Mouse (Mus musculus) ovary, postnatal 14 days (tissue): Measurements from ENCODE around the gene Igfbp6.

Source experiments
- DNase-seq: peaks from one replicate; pipeline ENCODE4 v3.0.0; 2022; ENCODE audit warnings: low spot score

Gene Igfbp6

GRCm38 (mm10) chr15:102108651-102109525 is 35.3 kb upstream of the Igfbp6 start:
- peak; percentile 81 for DNase-seq

DNA sequence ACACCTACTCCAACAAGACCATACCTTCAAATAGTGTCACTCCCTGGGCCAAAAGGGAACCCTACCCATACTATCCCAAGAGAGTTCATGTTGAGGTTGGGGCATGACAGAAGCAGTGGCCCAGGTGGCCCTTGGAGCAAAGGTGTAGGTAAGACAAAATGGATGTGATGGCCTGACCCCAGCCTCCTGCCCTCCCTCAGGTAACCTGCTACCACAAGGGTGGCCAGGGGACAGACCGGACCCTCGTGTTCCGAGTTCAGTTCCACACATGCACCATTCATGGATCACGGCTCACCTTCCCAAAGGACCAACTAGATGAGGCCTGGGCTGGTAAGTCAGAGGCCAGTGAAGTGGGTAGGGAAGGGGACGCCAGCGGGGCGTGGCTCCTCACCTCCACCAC is 33.9 kb upstream of the Igfbp6 start:
- DNase-seq = no peak

DNA sequence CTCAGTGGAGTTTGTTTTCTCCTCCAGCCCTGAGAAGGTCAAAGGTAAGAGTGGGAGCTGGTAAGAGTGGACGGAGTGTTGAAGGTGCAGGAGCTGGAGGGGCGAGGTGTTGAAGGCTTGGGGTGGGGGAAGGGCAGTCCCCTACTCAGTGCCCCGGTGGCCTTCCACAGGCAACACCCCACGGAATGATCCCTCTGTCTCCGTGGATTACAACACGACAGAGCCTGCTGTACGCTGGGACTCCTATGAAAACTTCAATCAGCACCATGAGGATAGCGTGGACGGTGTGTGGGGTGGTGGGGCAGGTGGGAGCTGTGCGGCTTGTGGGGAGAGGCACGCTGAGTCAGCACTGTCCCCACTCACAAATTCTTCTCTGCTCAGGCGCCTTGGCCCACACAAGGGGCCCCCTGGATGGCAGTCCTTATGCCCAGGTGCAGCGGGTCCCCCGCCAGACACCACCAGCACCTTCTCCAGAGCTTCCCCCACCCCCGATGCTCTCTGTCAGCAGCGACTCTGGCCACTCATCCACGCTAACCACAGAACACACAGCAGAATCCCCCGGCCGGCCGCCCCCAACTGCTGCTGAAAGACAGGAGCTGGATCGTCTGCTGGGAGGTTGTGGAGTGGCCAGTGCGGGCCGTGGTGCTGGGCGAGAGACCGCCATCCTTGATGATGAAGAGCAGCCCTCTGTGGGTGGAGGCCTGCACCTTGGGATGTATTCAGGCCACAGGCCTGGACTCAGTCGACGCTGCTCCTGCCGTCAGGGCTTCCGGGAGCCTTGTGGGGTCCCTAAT is 33.3 kb upstream of the Igfbp6 start:
- no peak for DNase-seq

DNA sequence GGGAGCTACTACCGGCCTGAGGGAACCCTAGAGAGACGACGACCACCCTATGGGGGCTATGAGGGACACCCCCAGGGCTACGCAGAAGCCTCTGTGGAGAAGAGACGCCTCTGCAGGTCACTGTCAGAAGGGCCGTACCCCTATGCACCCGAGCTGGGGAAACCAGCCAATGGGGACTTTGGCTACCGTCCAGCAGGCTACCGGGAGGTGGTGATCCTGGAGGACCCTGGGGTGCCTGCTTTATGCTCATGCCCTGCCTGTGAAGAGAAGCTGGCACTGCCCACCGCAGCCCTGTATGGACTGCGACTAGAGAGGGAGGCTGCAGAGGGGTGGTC is 32.7 kb upstream of the Igfbp6 start:
- no peak for DNase-seq

- DNase-seq = no peak
These were observed 32.0 kb upstream of the Igfbp6 start for GRCm38 (mm10) chr15:102112181-102112580.

- DNase-seq = no peak
These were observed 31.3 kb upstream of the Igfbp6 start for GRCm38 (mm10) chr15:102112827-102113226.

DNA sequence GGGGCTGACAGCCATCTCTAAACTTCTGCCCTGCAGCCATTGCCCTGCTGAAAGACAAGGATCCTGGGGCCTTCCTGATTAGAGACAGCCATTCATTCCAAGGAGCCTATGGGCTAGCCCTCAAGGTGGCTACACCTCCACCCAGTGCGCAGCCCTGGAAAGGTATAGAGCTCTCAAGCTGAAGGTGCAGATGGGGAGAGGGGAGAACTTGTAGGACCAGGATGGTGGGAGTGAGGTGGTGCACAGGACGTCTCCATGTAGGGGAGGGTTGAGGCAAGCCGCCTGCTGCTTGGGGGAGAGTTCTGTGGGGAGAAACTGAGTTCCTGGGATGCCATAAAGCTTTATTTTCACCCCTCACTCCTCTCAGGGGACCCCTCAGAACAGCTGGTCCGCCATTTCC is 30.5 kb upstream of the Igfbp6 start:
- no peak for DNase-seq

DNA sequence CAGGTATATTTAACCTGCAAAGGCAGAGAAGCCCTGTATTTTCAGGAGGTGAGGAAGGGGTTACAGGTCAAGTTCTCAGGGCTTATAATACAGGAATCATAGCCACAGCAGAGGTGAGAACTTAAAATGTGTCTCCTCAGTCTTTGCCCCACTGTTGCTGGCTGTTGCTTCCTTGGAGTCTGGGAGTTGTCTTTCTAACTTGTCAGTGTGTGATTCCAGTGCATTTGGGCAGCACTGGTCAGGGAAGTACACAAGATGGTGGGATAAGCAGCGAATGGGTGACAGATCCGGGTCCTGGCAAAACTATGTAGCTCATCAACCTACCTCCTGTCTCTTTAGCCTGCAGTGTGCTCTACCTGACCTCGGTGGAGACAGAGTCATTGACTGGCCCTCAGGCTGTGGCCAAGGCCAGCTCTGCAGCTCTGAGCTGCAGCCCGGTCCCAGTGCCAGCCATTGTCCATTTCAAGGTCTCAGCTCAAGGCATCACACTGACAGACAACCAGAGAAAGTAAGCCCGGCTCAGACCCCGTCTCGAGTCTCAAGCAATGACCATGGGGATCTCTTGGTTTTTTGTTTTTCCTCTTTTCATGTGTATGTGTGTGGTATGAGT is 29.4 kb upstream of the Igfbp6 start:
- no peak for DNase-seq

GRCm38 (mm10) chr15:102115731-102116231 is 28.4 kb upstream of the Igfbp6 start:
- DNase-seq = no peak

GRCm38 (mm10) chr15:102116753-102117415 is 27.3 kb upstream of the Igfbp6 start:
- DNase-seq = no peak

GRCm38 (mm10) chr15:102117461-102118443 is 26.4 kb upstream of the Igfbp6 start:
- no peak for DNase-seq

DNA sequence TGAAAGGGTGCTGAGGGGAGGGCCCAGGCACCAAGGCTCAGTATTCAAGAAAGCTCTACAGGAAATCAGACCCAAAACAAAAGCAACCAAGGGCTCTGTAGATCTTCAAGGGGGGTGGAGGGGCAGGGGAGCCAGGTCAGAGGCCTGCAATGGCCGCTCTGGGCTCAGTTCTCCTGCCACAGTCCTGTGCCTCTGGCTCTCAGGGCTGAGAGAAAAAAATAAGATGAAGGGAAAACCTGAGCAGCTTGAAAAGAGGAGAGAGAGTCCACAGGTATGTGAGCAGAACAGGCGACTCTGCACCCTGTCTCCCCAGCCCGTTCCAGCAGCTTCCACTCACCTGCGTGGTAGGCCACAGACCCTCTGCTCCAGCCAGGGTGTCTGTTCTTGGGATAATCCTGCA is 25.6 kb upstream of the Igfbp6 start:
- no peak for DNase-seq

- DNase-seq = no peak
These were observed 24.9 kb upstream of the Igfbp6 start for GRCm38 (mm10) chr15:102119121-102119830.

DNA sequence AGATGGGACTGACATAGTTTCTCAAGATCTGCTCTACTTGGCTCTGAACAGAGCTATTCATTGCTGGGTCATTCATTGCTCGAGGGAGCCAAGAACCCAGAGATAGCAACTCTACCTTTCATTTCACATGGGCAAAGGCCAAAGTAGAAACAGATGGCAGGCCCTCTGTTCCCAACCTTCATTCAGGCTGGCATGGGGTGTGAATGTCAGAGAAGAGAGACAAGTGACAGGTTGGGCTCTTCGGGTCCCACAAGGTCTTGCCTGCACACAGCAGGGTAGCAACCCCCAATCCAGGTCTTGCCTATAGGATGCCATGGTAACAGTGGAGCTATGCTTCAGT is 24.4 kb upstream of the Igfbp6 start:
- DNase-seq = no peak

DNA sequence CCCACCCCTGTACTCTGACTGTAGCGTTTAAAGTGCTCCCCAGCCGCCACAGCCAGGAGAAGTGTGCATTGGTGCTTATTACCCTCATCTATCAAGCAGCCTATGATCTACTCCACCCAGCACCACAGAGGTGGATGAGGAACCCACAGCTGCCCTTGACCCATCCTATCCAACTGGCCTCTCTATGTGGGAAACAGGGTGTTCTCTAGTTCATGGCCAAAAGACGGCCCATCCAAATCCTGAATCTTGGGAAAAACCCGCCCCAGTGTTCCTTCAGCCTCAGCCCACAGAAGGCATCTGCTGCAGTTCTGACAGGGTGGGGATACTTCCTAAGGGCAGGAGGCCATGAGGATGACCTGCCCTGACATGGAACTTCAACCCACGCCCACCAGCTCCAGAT is 23.6 kb upstream of the Igfbp6 start:
- DNase-seq = no peak

DNA sequence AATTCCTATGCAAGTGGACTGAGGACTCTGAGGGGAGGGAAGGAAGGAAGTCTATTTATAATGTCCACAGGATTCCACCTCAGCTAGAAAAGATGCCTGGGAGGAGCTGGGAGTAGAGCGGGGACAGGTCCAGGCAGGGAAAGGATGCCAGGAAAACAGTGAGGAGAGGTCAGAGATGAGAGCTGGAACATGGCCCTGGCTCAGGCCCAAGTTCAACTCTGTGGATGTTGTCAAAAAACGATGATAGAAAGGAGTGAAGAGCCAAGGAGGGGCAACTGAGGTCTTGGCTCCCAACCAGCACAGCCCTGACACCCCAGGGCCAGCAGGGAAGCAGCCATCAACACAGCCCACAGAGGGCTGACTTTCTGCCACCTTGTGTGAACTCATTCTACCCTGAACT is 17.9 kb upstream of the Igfbp6 start:
- peak; percentile 58 for DNase-seq

DNA sequence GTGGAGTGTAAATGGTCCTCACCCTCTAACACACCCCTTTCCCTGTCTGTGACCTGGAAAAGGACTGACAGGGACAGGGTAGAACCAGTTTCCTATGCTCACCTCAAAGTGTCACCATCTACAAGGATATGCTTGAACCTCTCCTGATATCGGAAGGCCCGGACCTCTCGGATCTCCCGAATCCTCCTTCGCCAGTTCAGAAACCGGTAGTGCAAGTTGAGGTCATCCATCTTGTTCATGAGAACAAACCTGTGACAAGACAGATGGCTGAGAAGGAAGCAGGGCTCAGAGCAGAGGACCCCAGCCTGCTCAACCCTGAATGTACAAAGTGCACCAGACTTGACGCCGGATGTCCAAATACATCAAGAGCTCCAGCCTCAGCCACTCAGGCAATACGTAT is 10.8 kb upstream of the Igfbp6 start:
- no peak for DNase-seq

GRCm38 (mm10) chr15:102134709-102135108 is 9.5 kb upstream of the Igfbp6 start:
- DNase-seq = no peak

DNA sequence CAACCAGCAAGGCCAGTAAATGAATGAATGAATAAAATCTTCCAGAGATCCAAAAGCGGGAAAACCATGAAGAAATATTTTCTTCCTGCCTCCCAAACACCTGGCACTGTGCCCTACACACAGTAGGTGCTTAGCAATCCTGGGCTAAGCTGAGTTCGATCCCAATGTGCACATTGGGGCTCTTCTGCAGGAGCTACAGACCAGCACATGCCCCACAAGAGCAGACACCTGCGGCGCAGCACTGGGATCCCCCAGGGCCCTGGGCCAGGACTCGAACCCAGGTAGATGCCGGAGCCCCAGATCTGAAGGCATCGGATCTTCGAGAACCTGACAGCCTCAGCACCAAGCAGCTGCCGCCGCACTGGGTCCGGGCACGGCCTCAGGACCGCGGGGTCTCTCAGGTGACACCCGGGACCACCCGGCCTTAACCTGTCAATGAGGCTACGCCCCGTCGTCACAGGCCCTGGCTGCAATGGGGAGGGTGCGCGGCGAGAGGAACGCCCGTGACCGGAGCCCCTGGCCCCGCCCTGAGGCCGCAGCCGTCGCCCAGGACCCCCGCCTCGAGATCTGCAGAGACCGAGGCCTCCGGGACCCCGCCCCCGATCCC is 8.5 kb upstream of the Igfbp6 start:
- no peak for DNase-seq

DNA sequence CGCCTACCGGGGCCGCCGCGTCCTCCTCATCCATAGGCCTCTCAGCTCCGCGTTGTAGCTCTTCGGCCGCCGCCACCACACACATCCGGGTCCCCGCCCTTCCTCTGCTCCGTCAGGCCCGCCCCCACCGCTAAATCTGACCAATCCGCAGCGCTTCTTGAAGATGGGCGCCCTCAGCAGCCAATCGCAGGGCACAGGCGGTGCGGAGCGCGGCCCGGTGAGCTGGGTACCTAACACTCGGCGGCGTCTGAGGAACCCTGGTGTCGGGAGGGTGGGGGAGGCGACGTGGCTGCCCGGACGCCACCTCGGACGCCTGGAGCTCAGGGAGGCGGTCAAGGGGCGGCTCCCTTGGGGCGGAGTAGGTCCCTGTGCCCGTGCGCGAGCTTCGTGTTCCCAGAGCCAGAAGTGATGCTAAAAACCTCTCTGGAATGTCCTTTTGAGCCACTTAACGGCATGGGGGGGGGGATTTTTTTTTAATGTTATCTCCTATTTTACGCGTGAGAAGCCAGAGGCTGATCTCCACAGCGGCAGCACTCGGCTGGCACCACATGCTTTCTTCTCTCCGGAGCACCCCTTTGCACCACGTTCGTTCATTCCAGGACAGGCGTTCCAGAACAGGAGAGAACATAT is 7.9 kb upstream of the Igfbp6 start, which contains the start of gene Spryd3:
Spryd3 (minus strand) TSS at position 106 of the 630 bp plus-strand sequence.
- peak; percentile 98 for DNase-seq
